Mouse (Mus musculus) lung, adult 10 weeks (tissue): ENCODE results near the gene Stat3. TPM values are rescaled to one million over a fixed set of nuclear protein-coding genes. Genes with fewer than 3 reads are reported as not detected.

Experiments
- polyA plus RNA-seq: library from polyadenylated mRNA; stranded (reverse); fragments of 350-450 nt; fragmentation: Illumina TruSeq; extraction: RNeasy Lipid Tissue Mini Kit (QIAGEN cat#74804); gene quantifications from one replicate; pipeline ENCODE4 v1.2.3, GENCODE M21; 2014; ENCODE audit warnings: low read depth, low replicate concordance; ENCODE audit not compliant: insufficient read depth

Stat3 gene
- polyA plus RNA-seq = 49.6 TPM

DNA sequence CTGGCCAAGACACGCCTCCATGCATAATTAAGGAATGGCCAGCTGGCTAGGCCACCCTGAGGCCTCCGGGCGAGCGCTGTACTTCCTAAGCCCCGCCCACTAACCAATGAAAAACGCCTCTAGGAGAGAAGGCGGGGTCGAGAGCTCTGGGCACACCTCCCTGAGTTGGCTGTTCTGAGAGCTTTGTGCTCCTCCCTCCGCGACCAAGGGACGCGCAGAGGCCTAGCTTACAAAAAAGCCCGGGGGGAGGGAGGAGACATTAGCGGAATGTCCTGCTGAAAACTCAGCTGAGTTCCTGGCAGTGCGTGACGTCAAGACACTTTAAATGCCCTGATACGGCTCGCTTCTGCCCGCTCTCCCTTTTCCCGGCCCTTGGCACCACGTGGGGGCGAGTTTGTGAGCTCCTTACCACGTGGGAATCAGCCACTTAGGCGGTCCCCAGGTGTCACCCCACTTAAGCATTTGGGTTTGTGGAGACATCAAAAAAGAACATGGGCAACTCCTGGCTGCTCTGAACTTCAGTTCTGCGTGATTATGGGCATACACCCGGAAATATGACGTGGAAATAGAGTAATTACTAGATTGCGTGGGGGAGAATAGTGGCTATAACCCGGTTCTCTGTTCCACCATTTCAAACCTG lies at the start of gene Stat3:
TSS of gene Stat3 (minus strand) at position 29 of the 640 bp plus-strand sequence.

DNA sequence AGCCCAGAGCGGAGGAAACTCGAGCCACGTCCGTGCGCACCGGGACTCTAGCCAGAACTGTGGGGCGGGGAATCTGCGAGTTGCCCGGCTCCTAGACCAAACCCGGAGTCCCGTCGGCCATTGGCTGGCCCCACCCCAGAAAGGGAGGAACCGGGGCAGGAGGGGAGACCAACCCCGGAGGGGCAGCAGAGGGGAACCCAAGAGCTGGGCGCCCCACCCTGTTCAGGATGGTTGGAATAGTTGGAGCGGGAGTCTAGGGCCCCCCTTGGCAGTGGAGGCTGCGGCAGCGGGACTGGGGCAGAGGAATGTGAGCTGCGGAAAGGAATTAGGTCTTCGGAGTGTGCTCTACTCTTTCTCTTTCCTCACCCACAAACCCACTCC lies 31.2 kb upstream of the Stat3 start, which contains the start of gene Cavin1:
TSS of gene Cavin1 (minus strand) at position 331 of the 381 bp plus-strand sequence.

DNA sequence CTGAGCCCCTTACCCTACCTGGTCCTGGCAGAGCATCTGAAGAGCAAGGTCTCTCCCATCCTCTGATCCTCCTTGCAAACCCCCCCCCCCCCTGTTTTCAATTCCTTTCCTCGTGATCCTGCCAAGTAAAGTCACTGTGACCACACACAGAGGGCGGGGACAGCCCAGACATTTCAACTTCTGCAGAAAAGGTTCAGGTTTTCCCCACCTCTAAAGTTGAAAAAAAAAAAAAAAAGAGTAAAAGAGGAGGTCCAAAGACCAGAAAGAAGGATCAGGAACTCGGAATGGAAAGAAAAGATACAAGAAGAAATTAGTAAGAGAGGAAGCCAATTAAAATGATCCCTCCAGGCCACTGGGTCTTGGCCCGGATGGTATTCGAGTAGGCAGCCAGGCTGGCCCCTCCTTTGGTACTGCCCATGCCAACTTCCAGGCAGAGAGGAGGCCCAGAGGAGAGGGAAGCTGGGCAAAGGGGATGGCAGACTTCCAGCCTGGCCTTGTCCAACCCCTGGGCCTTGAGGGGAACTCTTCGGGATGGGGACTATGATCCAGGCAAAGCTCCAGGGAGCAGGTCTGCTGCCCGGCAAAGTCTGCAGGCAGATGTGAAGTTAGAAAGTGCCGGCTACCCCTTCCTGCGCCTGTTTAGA lies 80.3 kb downstream of the Stat3 start, which contains the start of gene Stat5a:
TSS of gene Stat5a (plus strand) at position 417 of the 644 bp plus-strand sequence.

DNA sequence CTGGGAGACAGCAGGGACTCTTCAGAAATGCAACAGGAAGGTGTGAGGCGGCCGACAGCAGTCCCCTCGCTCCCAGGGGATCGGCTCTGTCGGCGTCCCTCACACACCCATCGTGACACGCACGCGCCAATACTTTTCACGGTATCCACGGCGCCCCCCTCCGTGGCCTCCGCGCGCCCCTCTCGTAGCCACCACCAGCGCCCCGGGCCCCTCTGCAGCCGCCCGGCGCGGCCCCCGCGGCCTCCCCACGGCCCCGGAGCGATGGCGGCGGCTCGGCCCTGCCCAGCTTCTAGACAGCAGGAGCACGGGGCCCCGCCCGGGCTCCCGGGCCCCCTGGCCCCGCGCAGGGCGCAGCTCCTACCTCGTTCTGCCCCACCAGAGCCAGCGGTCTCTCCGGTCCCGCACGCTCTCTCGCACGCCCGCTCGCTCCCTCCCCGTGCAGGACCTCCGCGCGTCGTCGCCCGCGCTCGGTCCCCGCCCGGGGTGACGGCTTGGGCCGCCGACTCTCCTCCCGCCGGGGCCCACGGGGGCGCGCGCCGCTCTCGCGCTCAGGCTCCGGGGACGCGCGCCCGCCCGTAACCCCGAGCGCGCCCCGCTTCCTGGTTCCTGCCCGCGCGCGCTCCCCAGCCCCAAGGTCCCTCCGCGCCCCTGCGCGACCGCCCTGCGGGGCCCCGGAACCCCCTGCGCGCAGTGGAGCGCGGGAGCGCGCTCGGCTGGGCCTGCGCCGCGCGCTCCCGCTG lies 89.1 kb downstream of the Stat3 start, which contains the start of gene Stat5b:
TSS of gene Stat5b (minus strand) at position 687 of the 740 bp plus-strand sequence.

Other genes starting within 250 kb of the Stat3 start
- 0.08 TPM for gene Zfp385c, start 247.1 kb downstream of the Stat3 start, polyA plus RNA-seq
- gene Dhx58, start 235.3 kb downstream of the Stat3 start, polyA plus RNA-seq = 5.6 TPM
- 10.8 TPM for gene Kat2a, start 227.1 kb downstream of the Stat3 start, polyA plus RNA-seq
- not detected for gene Hspb9, start 225.7 kb downstream of the Stat3 start, polyA plus RNA-seq
- gene Rab5c, start 201.3 kb downstream of the Stat3 start, polyA plus RNA-seq = 143 TPM
- gene Kcnh4, start 179.6 kb downstream of the Stat3 start, polyA plus RNA-seq = 0.27 TPM
- not detected for gene Hcrt, start 176.6 kb downstream of the Stat3 start, polyA plus RNA-seq
- 9.3 TPM for gene Ghdc, start 168.6 kb downstream of the Stat3 start, polyA plus RNA-seq
- gene Stat5b, start 88.8 kb downstream of the Stat3 start, polyA plus RNA-seq = 16.3 TPM
- gene Stat5a, start 80.2 kb downstream of the Stat3 start, polyA plus RNA-seq = 5.9 TPM
- 204 TPM for gene Cavin1, start 31.3 kb upstream of the Stat3 start, polyA plus RNA-seq
- gene Atp6v0a1, start 69.9 kb upstream of the Stat3 start, polyA plus RNA-seq = 24.3 TPM
- 10.0 TPM for gene Naglu, start 130.5 kb upstream of the Stat3 start, polyA plus RNA-seq
- 0.35 TPM for gene Hsd17b1, start 138.9 kb upstream of the Stat3 start, polyA plus RNA-seq
- 19.9 TPM for gene Coasy, start 143.0 kb upstream of the Stat3 start, polyA plus RNA-seq
- gene Mlx, start 147.7 kb upstream of the Stat3 start, polyA plus RNA-seq = 33.0 TPM
- gene Psmc3ip, start 155.9 kb upstream of the Stat3 start, polyA plus RNA-seq = 6.5 TPM
- gene Retreg3, start 180.4 kb upstream of the Stat3 start, polyA plus RNA-seq = 36.3 TPM
- gene Tubg1, start 180.4 kb upstream of the Stat3 start, polyA plus RNA-seq = 16.8 TPM
- 1.1 TPM for gene Tubg2, start 216.4 kb upstream of the Stat3 start, polyA plus RNA-seq
- 0.62 TPM for gene Cntnap1, start 231.0 kb upstream of the Stat3 start, polyA plus RNA-seq
- gene Plekhh3, start 231.8 kb upstream of the Stat3 start, polyA plus RNA-seq = 10.0 TPM
- gene Ccr10, start 235.9 kb upstream of the Stat3 start, polyA plus RNA-seq = 0.13 TPM